In the genomic region with DNA sequence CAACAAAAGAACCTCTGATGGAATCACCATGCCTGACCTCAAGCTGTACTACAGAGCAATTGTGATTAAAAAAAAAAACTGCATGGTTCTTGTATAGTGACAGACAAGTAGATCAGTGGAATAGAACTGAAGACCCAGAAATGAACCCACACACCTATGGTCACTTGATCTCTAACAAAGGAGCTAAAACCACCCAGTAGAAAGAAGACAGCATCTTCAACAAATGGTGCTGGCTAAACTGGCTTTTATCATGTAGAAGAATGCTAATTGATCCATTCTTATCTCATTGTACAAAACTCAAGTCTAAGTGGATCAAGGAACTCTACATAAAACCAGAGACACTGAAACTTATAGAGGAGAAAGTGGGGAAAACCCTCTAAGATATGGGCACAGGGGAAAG, we compare ENCODE assay signal across 4 mouse cellular contexts.
A peak's percentile ranks its signal among the peaks of the same experiment; 100 is the strongest.
DNase-seq lines count a peak whose midpoint lies in the region.
"Not testable (repeated sequence)": the region's sequence is repeated elsewhere in the genome, so short reads cannot be mapped to it uniquely, and the experiment has no call there.

No protein-coding gene starts in this region.

- H3K4me3 ChIP-seq in ES-E14 (ENCODE audit: insufficient read depth in 1 of 2, low read depth in 1 of 2, low read length in 2 of 2, poor library complexity in 1 of 2, severe bottlenecking in 1 of 2), result not testable (repeated sequence)

- H3K9ac ChIP-seq in ES-E14 (ENCODE audit: insufficient read depth, low read depth, low read length, poor library complexity, severe bottlenecking), result not testable (repeated sequence)

- DNase-seq in ES-CJ7 (ENCODE audit: low read depth, low spot score) (peak; percentile 41), ES-E14 (ENCODE audit: low read depth, low spot score) (peak; percentile 12), R1 (ENCODE audit: low read depth, low spot score) (peak; percentile 52), ZHBTc4 (ENCODE audit: low read depth, low spot score) (peak; percentile 65)

- H3K27ac ChIP-seq in ES-E14 (ENCODE audit: insufficient read depth, low read depth, low read length, poor library complexity, severe bottlenecking), result not testable (repeated sequence)

- H3K36me3 ChIP-seq in ES-E14 (ENCODE audit: control insufficient read depth, insufficient read depth, low read length, poor library complexity, severe bottlenecking), result not testable (repeated sequence)

- H3K9me3 ChIP-seq in ES-E14 (ENCODE audit: control insufficient read depth, insufficient read depth, low read depth, low read length), result not testable (repeated sequence)

- H3K4me1 ChIP-seq in ES-E14 (ENCODE audit: control insufficient read depth in 2 of 2, insufficient read depth in 2 of 2, low read length in 2 of 2, poor library complexity in 1 of 2), result not testable (repeated sequence)

- in situ Hi-C loops in ES-E14 (cut with MboI; ENCODE audit: low sequenced_read_pairs in 2 of 2, unreplicated experiment in 2 of 2), result not testable (repeated sequence)

Comparison
In these comparisons a context has a peak if more than half of its experiments do, and no peak if none do; other contexts are left out.
1. DNase-seq: peak in every context shown above with its lines; median percentile 65 in ZHBTc4; 52 in R1; 41 in ES-CJ7; 12 in ES-E14.